Mouse (Mus musculus) cerebellum, postnatal 36 days (tissue): ENCODE data around the gene Tedc1.

Source experiments
- DNase-seq, 2 experiments: peaks; one replicate each; pipeline ENCODE4 v3.0.0; 2021 to 2022; ENCODE audit warnings: mixed read lengths in 2 of 2

The Tedc1 gene

DNA sequence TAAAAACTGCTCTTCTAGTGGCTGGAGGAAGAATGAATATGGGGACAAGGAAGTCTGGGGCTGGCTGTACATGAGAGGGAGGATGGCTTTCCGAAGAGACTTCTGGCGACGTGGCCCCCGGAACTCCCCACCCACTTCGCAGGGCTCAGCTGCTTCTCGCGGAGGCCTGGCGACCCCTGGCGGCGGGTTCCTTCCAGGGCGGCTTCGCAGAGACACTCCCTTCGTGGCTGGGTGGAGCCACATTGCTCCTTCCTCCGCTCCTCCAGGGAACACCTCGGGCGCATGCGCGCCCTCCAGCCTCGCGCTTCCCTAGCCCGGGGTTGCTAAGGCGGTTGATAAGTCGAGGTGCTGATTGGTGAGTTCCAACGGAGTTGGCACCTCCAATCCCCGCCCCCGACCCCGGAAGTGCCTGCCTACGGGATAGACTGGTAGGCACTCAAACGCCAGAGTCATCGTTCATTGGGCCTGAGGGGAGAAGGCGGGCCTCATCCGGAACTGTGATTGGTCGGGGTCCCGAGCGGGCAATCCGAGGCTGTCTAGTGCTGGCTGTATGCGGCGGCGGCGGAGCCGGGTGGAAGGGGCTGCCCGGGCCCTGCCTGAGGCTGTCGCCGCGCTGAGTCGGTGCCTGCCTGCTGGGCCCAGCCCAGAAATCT is at the start of gene Tedc1:
Gene Tedc1 (plus strand): TSS at position 535 of the 653 bp plus-strand sequence.
- DNase-seq = peak; percentile 98 to 99

DNA sequence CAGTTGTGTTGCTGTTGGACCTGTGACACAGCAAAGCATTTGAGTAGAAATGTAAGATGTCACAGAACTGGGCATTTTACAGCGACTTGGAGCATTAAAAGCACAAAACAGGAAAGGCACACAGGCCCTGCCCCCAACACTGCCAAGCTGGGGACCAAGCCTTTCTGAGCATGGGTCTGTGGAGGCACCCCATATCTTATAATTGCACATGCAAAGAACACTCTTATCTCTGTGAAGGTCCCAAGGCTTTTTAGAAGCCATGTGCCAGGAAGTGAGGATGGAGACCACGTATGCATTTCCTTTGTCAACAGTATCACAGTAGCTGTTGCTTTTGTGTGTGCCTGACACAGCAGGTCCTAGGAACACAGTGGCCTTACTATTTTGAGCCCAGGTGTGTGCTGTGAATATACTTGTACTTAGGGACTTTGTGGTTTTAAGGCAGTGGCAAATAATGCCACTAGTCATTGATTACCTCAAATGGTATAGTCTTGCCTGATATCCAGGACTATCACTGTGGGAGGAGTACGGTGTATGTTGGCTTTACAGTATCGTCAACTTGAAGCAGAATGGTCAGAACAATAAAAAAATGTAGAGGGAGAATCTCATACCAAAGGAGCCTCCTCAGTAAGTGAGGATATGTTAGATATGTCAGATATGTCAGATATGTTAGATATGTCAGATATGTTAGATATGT is 48.6 kb upstream of the Tedc1 start:
- DNase-seq = no peak

DNA sequence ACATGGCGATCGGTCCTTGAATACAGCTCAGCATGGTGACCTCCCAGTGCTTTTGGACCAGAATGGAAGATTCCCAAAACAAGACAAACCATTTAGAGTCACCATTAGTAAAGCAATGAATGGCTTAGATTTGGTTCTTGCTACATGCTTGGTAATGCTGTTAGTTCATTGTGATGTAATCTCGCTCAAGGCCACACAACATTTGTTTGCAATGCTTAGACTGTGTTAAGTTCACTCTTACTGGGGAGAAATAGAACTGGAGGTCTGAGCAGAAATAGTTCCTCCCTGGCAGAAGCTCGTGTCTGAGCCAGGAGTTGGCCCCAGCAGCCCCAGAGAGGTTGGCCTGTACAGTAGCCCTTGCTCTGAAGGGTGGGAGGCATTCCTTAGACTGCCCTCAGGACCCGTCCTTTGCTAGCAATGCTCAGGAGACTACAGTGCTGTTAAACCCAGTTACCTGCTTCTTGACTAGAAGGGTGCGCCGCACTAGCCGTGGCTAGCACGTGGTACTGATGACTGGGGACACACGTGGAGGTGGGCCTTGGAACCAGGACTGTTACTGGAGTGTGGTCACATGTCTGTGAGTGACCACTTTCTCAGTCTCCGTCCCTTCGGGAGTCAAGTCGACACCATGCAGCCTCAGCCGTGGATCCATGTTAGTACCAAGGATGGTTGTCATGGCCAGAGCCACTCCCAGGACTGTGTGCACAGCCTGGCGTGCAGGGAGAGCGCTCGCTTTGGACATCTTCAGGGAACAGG is 47.5 kb upstream of the Tedc1 start:
- DNase-seq = no peak

DNA sequence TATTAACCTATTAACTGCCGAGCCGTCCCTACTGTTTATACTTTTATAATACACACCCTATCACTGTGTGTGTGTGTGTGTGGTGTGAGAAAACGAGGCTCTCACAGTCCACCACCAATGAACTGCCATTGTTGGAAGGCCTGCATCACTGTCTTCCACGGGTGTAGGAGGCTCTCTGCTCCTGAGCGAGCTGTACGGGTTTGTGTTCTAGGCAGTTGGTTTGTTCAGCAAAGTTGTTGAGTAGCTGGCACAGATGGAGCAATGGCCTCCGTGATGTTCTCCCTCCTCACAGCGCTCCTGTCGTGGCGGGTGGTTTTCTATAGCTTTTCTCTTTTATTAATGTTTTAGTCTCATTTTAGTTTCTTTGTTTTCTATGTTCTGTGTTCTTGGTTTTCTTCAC is 46.4 kb upstream of the Tedc1 start:
- no peak for DNase-seq

DNA sequence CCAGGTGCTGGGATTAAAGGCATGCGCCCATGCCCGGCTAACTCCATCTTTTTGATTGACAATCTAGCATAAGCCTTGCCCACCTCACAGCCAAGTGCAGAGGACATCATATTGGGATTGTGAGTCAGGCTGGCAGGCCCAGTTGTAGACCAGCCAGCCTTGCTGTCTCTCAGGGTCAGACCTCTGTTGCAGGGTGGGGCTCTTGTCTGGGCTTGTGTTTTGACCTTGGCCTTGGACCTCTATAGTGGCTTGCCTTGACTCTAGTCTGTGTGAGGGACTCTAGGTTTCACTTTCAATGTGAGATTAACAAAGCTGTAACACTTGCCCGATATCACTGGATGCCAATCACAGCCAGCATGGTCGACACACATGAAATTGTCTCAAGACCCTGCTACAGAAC is 42.1 kb upstream of the Tedc1 start:
- DNase-seq = no peak

DNA sequence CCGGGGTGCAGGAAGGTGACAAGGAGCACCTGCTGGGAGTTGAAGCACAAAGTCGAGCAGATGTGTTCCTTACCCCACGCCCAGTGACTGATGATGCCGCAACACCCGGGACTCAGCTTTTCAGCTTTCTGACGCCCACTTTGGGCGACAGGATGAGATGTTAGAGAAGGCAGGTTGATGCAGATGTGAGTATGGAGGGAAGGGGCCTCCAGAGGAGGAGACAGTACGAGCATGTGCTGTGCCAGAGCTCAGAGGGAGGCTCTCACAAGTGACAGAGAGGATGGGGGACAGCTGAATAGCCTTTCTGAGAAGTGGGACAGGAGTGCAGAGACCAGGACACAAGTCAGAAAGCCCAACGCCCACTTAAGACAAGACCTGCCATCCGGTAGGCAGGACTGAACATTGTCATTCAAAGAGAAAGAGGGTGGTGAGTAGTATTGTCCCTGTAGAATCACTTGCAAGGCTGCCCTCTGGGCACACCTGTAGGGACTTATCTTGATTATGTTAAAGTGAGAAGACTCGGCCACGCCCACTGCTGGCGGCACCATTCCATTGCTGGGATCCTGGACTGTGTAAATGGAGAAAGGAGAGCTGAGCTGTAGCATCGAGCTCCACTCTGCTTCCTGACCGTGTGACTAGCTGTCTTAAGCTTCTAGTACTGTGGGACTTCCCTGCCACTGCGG is 41.2 kb upstream of the Tedc1 start:
- DNase-seq = no peak

DNA sequence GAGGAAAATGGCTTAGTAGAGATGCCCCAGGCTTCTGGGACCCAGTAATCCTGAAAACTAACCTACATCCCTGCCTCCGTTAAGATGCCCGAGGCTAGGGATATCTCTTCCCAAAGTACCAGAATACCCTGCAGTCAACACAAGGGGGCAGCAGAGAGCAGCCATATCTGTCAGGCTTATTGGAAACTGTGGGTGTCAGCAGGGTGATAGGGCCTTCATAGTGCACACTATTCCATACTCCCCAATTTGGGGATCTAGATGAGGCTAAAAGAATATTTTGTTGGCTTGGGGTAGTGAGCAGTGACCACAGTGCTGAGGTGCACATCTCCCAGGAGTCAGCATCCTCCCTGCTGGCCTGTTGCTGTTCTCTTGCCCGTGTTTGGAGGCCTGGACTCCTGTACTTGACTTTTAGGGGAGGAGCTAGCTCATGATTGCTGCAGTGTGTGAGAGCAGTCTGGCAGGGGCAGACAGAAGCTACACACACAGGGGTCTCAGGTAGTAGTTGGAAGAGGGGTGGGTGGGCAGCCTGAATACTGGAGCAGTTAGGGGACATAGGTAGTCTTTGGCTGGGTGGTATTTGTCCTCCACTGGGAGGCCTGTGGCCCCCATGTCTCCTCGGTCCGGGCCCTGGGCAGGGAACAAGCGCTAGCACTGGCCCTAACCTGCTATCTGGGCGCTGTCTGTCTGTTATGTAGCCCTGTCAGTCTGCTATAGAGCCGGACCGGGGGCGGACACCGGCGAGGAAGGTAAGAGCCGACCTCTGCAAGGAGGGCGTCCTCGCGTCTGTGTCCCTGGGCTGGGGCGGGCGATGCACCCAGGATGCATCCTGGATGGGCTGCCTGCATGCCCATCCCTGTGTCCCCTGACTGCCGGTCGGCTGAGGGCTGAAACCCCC is 36.5 kb upstream of the Tedc1 start:
- DNase-seq = peak; percentile 85 to 86

DNA sequence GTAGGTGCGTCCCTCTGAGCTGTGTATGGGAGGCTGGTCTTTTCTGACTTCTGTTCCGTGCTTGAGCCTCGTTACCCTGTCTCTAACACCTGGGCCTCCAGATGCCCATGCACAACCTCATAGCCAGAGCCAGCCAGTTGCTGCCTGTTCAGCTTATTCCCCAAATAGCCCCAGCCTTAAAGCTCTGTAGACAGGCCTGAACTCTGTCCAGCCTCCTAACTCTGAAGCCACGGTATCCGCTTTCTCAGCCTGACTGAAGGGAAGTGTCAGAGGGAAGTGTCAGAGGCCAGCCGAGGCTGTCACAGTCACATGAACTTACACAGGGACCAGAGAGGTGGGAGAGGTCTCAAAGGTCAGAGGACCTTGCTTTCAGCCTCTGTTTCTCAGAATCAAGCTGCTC is 31.5 kb upstream of the Tedc1 start:
- DNase-seq = no peak

DNA sequence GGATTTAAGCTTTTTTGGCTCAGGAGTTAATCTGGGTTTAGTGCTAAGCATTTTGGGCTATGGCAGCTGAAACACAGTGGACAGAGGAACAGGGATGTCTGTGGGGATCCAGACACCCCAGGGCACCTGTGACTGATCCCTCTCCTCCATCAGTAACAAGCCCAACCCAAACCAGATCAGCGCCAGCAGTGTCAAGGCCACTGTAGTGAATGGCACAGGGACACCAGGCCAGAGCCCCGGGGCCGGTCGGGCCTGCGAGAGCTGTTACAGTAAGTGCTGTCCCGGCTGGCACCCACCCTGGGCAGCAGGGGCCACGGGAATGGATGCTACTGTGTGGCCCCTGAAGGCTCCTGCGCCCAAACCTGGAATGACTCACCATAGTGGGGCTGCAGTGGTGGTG is 25.5 kb upstream of the Tedc1 start:
- DNase-seq = no peak

DNA sequence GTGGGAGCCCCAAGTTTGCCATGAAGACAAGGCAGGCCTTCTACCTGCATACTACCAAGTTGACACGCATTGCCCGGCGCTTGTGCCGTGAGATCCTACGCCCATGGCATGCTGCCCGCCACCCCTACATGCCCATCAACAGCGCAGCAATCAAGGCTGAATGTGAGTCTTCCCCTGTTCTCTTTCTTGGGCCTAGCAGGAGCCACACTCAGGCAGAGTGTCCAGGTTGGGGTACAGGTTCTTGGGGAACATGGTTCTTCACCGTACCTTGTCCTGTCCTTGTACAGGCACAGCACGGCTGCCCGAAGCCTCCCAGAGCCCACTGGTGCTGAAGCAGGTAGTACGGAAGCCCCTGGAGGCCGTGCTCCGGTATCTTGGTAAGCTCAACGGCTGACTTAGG is 24.6 kb upstream of the Tedc1 start:
- no peak for DNase-seq

DNA sequence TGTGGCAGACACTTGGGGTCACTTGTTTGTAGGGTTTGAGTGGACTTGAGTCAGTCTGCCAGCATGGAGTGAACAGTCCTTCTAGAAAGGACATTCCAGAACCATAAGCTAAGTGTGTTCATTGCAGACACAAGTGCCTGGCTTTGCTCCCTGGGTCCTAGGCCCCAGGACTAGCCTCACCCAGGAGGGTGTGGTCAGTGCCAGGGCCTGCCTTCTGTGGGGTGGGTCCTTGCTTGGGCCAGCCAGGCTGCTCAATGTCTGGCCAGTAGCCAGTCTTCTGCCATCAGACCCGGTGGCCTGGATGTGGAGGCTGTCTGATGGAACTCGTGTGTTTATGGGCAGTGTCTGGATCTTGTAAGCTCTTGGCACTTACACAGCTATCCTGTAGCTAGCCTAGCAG is 23.7 kb upstream of the Tedc1 start:
- no peak for DNase-seq

DNA sequence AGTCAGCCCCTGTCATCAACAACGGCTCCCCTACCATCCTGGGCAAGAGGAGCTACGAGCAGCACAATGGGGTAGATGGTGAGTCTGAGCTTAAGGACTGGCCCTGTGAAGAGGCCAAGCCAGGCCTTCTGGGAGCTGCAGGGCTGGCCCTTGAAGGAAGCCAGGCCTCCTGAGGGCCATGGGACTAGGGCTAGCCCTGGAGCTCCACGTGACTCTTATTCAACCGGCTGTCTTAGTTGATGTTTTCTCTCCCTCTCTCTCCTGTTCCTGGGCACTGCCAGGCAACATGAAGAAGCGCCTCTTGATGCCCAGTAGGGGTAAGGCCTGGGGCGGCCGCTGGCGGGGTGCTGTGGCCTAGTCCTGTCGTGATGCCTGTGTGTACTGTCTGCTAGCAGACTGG is 23.0 kb upstream of the Tedc1 start:
- no peak for DNase-seq

DNA sequence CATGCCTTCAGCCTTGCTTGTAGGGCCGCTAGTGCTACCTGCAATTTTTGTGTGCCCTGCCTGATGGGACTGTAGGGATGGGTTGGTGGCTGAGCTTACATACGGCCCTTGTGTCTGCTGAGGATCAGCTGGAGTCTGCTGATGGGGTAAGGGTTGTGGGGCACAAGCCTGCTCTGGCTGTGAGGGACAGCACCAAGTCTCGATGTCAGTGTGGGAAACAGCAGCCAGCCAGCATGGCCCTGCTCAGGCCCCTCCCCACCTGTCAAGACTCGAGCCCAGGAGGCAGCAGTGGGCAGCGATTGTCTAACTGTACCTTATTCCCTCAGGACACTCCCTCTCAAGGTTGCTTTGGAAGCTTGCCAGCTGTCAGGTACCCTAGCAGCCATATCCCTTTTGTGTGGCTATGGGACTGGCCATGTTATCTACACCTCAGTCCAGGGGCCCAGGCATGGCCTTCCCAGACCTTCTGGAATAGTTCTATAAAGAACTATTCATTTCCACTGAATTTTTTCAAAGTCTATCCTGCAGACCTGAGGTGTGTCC is 22.3 kb upstream of the Tedc1 start:
- DNase-seq = no peak

DNA sequence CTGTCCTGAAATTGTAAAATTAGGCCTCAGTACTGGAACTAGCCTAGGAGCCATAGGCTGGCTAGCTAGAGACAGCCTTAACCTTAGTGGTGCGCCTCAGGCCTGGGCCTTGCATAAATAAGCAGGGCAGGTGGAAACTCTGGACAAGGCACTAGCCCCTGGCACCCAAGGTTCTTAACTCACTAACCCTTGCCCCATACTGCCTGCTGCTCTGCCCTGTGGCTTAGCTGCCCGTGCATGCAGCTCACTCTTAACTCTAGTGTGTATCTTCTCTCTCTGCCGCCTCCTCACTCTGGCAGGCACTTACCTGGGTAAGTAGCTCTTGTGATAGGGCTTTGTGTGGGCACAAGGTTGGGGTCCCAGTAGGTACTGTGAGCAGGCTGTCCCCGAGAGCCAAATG is 21.7 kb upstream of the Tedc1 start:
- no peak for DNase-seq

DNA sequence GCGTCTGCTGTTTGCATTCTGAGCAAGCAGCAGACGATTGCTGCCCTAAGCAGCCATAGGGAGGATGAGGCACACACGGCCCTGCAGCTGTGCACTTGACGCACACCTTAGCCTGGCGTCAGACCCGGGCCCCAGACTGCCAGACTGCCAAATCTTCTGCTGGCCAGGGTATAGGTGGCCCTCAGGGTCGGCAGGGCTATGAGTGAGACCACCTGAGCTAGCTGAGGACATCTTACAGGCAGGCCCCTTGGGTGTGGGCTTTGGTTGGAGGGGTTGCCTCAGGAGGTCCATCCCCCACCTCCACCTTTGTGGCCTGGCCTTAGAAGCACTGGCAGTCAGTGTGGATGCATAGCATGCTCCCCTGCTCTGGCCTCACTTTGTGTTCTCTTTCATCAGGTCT is 20.8 kb upstream of the Tedc1 start:
- DNase-seq = no peak

DNA sequence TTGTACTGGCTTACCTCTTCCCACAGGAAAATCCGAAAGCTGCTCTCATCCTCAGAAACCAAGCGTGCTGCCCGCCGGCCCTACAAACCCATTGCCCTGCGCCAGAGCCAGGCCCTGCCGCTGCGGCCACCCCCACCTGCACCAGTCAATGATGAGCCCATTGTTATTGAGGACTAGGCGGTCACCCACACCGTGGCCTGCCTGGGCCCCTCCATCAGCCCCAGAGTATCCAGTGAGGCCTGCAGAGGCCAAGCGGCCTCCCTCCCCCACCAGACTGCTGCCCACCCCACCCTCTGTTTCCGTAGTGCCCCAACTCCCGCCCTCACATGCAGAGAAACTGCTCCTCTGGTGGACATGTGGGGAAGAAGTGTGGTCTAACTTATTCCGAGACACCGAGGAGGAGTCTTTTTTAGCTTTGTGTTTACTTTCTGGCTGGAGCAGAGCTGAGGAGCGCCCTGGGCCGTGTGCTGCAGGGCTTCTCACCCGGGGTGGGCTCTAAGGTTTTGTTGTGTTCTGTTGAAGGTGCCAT is 19.7 kb upstream of the Tedc1 start:
- DNase-seq = no peak

DNA sequence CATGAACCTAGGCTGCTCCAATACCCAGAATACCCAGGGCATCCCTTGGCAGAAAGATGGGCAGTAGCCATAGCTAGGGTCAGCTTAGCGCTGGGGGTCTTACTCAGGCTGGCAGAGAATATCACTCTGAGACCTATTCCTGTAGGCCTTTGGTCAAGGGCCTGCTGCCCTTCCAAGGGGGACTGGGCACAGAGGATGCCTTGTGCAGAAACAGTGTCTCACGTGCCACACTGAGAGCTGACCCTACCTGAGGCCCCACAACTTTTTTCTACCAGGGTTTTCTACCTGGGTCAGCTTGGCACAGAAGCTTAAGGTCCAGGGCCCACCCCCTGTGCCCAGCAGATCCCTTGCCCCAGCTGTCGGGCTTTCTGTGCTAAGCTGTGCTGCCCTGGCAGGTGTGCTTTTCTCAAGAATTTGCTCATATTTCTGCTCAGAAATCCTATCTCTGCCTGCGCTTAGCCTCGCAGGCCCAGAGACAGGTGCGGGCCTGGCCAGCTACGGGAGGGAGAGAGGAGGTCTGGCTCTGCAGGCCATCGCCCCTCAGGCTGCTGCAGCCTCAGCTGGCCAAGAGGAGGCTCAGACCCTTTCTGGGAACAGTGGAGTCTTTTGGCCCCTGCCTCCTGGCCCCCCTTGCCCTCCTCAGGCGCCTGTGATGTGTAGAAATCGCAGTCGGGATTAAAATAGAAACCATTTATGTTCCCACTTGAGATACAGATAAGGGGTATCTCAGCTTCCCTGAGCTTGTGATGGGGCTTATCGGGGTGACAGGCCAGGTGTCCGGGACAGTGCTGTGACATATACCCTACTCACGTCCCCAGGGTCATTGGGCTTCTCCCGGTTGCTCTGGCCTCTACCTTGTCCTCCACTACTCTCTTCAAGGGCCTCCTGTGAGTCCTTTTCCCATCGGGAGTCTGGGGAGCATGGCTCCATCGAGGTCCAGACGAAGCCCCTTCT is 18.7 kb upstream of the Tedc1 start:
- DNase-seq = no peak

DNA sequence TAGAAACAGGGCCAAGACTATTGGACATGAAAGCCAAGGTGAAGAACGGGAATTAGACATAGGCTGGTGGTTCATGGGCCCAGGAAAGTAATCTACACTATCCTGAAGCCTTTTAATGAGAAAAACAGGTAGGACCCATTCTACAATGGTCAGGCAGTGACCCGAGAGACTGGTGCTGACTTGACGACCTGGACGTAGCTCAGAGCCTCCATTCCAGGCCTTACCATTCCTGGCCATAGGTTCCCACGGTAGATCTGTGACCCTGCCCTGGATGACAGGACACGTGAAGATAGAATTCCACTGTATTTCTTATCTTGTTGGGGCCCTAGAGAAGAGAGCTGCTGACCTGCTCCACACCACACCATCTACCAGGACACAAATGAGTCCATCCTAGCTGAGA is 17.9 kb upstream of the Tedc1 start:
- no peak for DNase-seq

DNA sequence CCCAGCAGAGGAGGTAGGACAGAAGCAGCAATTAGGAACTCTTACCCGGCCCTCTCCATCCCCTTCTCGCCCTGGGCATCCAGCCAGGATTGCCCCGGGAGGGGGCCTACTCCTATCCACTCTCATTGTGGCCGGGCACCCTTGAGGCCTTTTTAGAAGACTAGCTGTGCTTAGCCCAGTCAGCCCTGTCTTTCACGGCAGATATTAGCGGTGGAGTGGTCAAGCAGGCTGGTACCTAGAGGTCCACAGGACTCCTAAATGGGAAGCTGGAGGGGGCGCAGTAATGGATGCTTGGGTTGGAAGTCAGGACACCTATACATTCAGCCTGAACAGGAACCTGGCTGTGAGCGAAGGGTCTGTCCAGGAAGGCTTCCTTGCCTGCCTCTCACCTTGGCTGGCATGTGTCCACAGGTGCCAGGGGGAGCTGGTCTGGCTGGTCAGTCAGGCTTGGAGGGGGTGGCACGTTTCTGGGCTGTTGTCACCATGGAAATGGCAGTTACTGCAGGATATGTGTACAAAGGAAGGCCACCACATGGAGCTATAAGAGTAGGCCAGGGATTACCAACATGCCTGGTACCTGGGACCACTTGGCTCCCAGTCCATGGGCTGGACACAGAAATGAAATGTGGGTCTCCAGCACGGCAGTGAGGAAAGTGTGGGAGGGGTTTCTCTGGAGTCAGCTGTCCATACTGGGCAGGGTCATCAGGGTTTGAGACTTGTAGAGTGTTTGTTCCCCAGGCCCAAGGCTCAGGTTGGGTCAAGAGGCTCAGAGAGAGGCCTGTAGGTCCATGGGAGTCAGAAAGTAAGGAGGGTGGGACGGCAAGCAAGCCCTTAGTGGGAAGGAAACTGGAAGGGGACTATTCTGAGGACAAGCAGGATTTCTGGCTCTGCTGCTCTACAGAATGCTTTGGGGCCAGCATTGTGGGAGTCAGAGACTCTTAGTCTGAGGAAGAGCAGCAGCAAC is 17.0 kb upstream of the Tedc1 start:
- no peak for DNase-seq
